Mouse (Mus musculus) CH12.LX (cell line): ENCODE data around the gene Bdp1.

Experiments
- CHD2 ChIP-seq: IDR thresholded peaks from 2 replicates; pipeline ENCODE4 v1.6.1; 2011; ENCODE audit warnings: low read length, improper control_type of control experiment
- CTCF ChIP-seq, 2 experiments: IDR thresholded peaks in 1 of 2; conservative IDR thresholded peaks in 1 of 2; 2 replicates each; pipeline ENCODE4 v1.5.1; 2011 to 2012; ENCODE audit warnings: low read depth in 2 of 2, low read length in 2 of 2, improper control_type of control experiment in 1 of 2, inconsistent platforms in 1 of 2, mild to moderate bottlenecking in 1 of 2, moderate library complexity in 1 of 2
- GABPA ChIP-seq: IDR thresholded peaks from 2 replicates; pipeline ENCODE4 v1.6.1; 2012; ENCODE audit warnings: low read depth, low read length, improper control_type of control experiment, inconsistent platforms; ENCODE audit not compliant: insufficient replicate concordance
- MAFK ChIP-seq: IDR thresholded peaks from 2 replicates; pipeline ENCODE4 v1.6.1; 2011; ENCODE audit warnings: low read length, improper control_type of control experiment; ENCODE audit not compliant: insufficient replicate concordance
- MXI1 ChIP-seq: IDR thresholded peaks from 2 replicates; pipeline ENCODE4 v1.6.1; 2011; ENCODE audit warnings: mild to moderate bottlenecking, low read depth, low read length, improper control_type of control experiment
- POLR2A ChIP-seq: IDR thresholded peaks from 2 replicates; pipeline ENCODE4 v1.6.1; 2011; ENCODE audit warnings: low read depth, mild to moderate bottlenecking, improper control_type of control experiment, low read length
- POLR2AphosphoS2 ChIP-seq: IDR thresholded peaks from 2 replicates; pipeline ENCODE4 v1.6.1; 2011; ENCODE audit warnings: low read depth, low read length, improper control_type of control experiment

DNA sequence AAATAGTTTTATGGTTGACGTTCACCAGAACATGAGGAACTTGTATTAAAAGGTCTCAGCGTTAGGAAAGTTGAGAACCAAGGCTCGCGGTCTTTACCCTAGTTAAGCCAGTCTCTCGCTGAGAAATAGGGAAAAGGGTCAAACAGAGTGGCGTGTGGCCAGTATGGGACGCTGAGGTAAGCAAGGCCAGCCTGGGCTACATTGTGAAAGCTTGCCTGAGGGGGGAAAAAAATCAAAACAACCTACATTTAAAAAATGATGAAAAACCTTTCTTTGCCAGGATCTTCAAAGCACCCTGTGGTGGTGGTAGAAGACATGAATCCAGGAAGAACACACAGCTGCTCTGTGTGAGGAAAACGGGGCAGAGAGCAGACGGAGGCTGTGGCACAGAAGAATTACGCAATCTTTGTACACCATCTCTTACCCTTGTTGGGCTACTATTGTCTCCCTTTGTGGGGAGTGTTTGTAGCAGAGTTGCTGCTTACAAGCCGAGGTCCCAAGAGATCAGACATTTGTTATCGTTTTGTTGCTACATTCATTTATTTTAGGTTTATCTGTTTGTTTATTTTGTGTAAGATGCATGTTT, 97.9 kb downstream of the Bdp1 start:
- no peak for TF ChIP-seq MAFK
- TF ChIP-seq GABPA: no peak
- no peak for TF ChIP-seq MXI1
- TF ChIP-seq POLR2AphosphoS2: no peak
- no peak for TF ChIP-seq CTCF (conservative IDR thresholded peaks at IDR 0.05 in 1 of 2, IDR thresholded peaks at IDR 0.05 in 1 of 2; ENCODE audit: low read depth in 2 of 2, low read length in 2 of 2)
- no peak for TF ChIP-seq CHD2
- TF ChIP-seq POLR2A: no peak
